ENCODE assay signal across 8 mouse cellular contexts in genomic region chr4:125066490-125067370, GRCm38 (mm10). TPM values are rescaled to one million over a fixed set of nuclear protein-coding genes. Genes with fewer than 3 reads are reported as not detected.
DNase-seq lines count a peak whose midpoint lies in the region; ATAC-seq lines count a peak whose summit lies in the region.

Gene Snip1, plus strand, starts transcription at chr4:125066672.

- H3K27ac ChIP-seq in hindbrain, embryonic 13.5 days: peak within 1 kb of the TSS; percentile 70

- no peaks in the 10 kb centered on the region for H3K9me3 ChIP-seq in hindbrain, embryonic 13.5 days

- H3K4me1 ChIP-seq in hindbrain, embryonic 13.5 days (replicated peaks): peaks cover 21% of the 10 kb centered on the region

- peaks cover 30% of the 10 kb centered on the region for H3K36me3 ChIP-seq in hindbrain, embryonic 13.5 days

- WGBS in hindbrain, embryonic 13.5 days: under 1% methylated on average over 74 of the region's 78 CpGs

- DNase-seq in Muller cell, postnatal 12 days (ENCODE audit: inconsistent ontology term): peak; percentile 95
- peak; percentile 94 for DNase-seq in cerebellum, adult 9-11 months
- peak; percentile 86 to 90 for DNase-seq in frontal cortex, postnatal 10 days (ENCODE audit: low spot score in 2 of 2)
- DNase-seq in layer of hippocampus, postnatal 25 days (ENCODE audit: extremely low spot score in 1 of 2, low spot score in 1 of 2): peak; percentile 86 to 89
- DNase-seq in lung, postnatal 25 days (ENCODE audit: low spot score): peak; percentile 95
- DNase-seq in retina, embryonic 14.5 days (ENCODE audit: low spot score): peak; percentile 95
- peak; percentile 93 for DNase-seq in thymus, postnatal 4 days

- H3K9ac ChIP-seq in hindbrain, embryonic 13.5 days: peak within 1 kb of the TSS; percentile 91

- peak within 1 kb of the TSS; percentile 90 for H3K4me3 ChIP-seq in hindbrain, embryonic 13.5 days

- peak within 1 kb of the TSS; percentile 90 for H3K4me2 ChIP-seq in hindbrain, embryonic 13.5 days

- ATAC-seq in hindbrain, embryonic 13.5 days (ENCODE audit: low FRiP score): peak; percentile 93

- H3K27me3 ChIP-seq in hindbrain, embryonic 13.5 days: peaks cover 12% of the 10 kb centered on the region; the same call in 1 of the 2 replicates

RNA-seq across cellular contexts. Expression of gene Snip1, which starts in this region (rescaled TPM):
- 23.7 and 24.3 TPM in 2 replicates for polyA plus RNA-seq in hindbrain, embryonic 13.5 days (2015; fragmentation: Nextera tagmentation; extraction: Ambion mirVana)
- total RNA-seq in layer of hippocampus, postnatal 25 days (2021): 10 to 100 TPM; 13.8 to 16.3 TPM

Comparison
In these comparisons a context has a peak if more than half of its experiments do, and no peak if none do; other contexts are left out.
1. Peak in every context shown above with its lines: DNase-seq, ATAC-seq, H3K4me3 ChIP-seq and H3K27ac ChIP-seq.